Mouse (Mus musculus): ENCODE results near the gene Soat2.

- TF ChIP-seq EP300 (IDR thresholded peaks at IDR 0.05; ENCODE audit: low read depth) (peak; percentile 68; the same call in 1 of the 2 replicates), CTCF (IDR thresholded peaks at IDR 0.05; ENCODE audit: low read depth) (no peak)
Observed at GRCm38 (mm10) chr15:102186239-102186638, 35.9 kb downstream of the Soat2 start.

Measured in liver, postnatal 0 days (tissue).